Mouse (Mus musculus) thymus, postnatal 25 days (tissue): Measurements from ENCODE around the gene Zfp11.

Source experiments
- DNase-seq: peaks from one replicate; pipeline ENCODE4 v3.0.0; 2022

Zfp11 gene

GRCm38 (mm10) chr5:129607476-129607875, 62.4 kb downstream of the Zfp11 start:
- no peak for DNase-seq
